Mouse (Mus musculus) CH12.LX (cell line): Measurements from ENCODE around the gene Cs. TPM values are rescaled to one million over a fixed set of nuclear protein-coding genes. Genes with fewer than 3 reads are reported as not detected.

ENCODE experiments used
- DNase-seq: peaks from one replicate; pipeline ENCODE4 v3.0.0-alpha.2; 2013; ENCODE audit errors: extremely low read depth
- H3K27ac ChIP-seq: 2 replicates; pipeline ENCODE4 v1.5.1; 2012; ENCODE audit warnings: low read depth, mild to moderate bottlenecking, control low read depth, moderate library complexity; ENCODE audit not compliant: insufficient read depth
- H3K27me3 ChIP-seq: replicated peaks from 2 replicates; pipeline ENCODE3; 2012; ENCODE audit warnings: inconsistent platforms
- H3K36me3 ChIP-seq, 2 experiments: replicated peaks in 1 of 2; 2 replicates each; pipeline versions ENCODE3 to v1.6.1; 2012; ENCODE audit warnings: inconsistent platforms in 1 of 2, low read length in 1 of 2, mild to moderate bottlenecking in 1 of 2, mixed read lengths in 1 of 2, moderate library complexity in 1 of 2; ENCODE audit not compliant: control insufficient read depth in 1 of 2, insufficient read depth in 1 of 2
- H3K4me1 ChIP-seq, 2 experiments: 2 replicates each; pipeline ENCODE4 v1.6.1; 2012; ENCODE audit warnings: inconsistent platforms in 1 of 2, moderate library complexity in 1 of 2; ENCODE audit not compliant: insufficient read depth in 2 of 2, control insufficient read depth in 1 of 2
- H3K4me2 ChIP-seq: 2 replicates; pipeline ENCODE4 v1.6.1; 2012; ENCODE audit warnings: low read depth, mild to moderate bottlenecking, control low read depth; ENCODE audit not compliant: poor library complexity, insufficient read depth, severe bottlenecking
- H3K4me3 ChIP-seq, 3 experiments: fragments of 150-350 bp in 1 of 3; sonication (generic) in 1 of 3; replicated peaks in 1 of 3; 2 replicates each; pipeline versions ENCODE3 to v1.5.1; 2011 to 2012; ENCODE audit warnings: low read depth in 2 of 3, low read length in 2 of 3, mild to moderate bottlenecking in 2 of 3, moderate library complexity in 2 of 3, control low read depth in 1 of 3, improper control_type of control experiment in 1 of 3, inconsistent platforms in 1 of 3, mixed read lengths in 1 of 3; ENCODE audit not compliant: poor library complexity in 1 of 3
- H3K79me2 ChIP-seq: replicated peaks from 2 replicates; pipeline ENCODE4 v1.6.1; 2012; ENCODE audit warnings: mild to moderate bottlenecking, moderate library complexity; ENCODE audit not compliant: control insufficient read depth, poor library complexity, insufficient read depth, severe bottlenecking; ENCODE audit errors: extremely low read depth
- H3K9ac ChIP-seq: 2 replicates; pipeline ENCODE4 v1.6.1; 2012; ENCODE audit warnings: low read depth, mild to moderate bottlenecking, control low read depth, moderate library complexity; ENCODE audit not compliant: insufficient read depth
- H3K9me3 ChIP-seq: replicated peaks from 2 replicates; pipeline ENCODE3; 2012; ENCODE audit warnings: low read length, inconsistent platforms, mixed read lengths
- BHLHE40 ChIP-seq: IDR thresholded peaks from 2 replicates; pipeline ENCODE4 v1.6.1; 2011; ENCODE audit warnings: mild to moderate bottlenecking, low read depth, low read length, improper control_type of control experiment
- CTCF ChIP-seq, 2 experiments: IDR thresholded peaks in 1 of 2; conservative IDR thresholded peaks in 1 of 2; 2 replicates each; pipeline ENCODE4 v1.5.1; 2011 to 2012; ENCODE audit warnings: low read depth in 2 of 2, low read length in 2 of 2, improper control_type of control experiment in 1 of 2, inconsistent platforms in 1 of 2, mild to moderate bottlenecking in 1 of 2, moderate library complexity in 1 of 2
- E2F4 ChIP-seq: IDR thresholded peaks from 2 replicates; pipeline ENCODE4 v1.6.1; 2011; ENCODE audit warnings: low read depth, low read length, improper control_type of control experiment; ENCODE audit not compliant: insufficient replicate concordance
- ELF1 ChIP-seq: IDR thresholded peaks from 2 replicates; pipeline ENCODE4 v1.6.1; 2014; ENCODE audit warnings: low read depth, mild to moderate bottlenecking, inconsistent platforms, low read length, improper control_type of control experiment
- EP300 ChIP-seq: IDR thresholded peaks from 2 replicates; pipeline ENCODE4 v1.6.1; 2011; ENCODE audit warnings: low read length, improper control_type of control experiment
- GABPA ChIP-seq: IDR thresholded peaks from 2 replicates; pipeline ENCODE4 v1.6.1; 2012; ENCODE audit warnings: low read depth, low read length, improper control_type of control experiment, inconsistent platforms; ENCODE audit not compliant: insufficient replicate concordance
- HCFC1 ChIP-seq: IDR thresholded peaks from 2 replicates; pipeline ENCODE4 v1.6.1; 2012; ENCODE audit warnings: low read depth, mild to moderate bottlenecking, inconsistent platforms, low read length, improper control_type of control experiment
- MEF2A ChIP-seq: IDR thresholded peaks from 2 replicates; pipeline ENCODE4 v1.6.1; 2014; ENCODE audit warnings: low read depth, mild to moderate bottlenecking, inconsistent platforms, low read length, improper control_type of control experiment, borderline replicate concordance
- MXI1 ChIP-seq: IDR thresholded peaks from 2 replicates; pipeline ENCODE4 v1.6.1; 2011; ENCODE audit warnings: mild to moderate bottlenecking, low read depth, low read length, improper control_type of control experiment
- MYC ChIP-seq: IDR thresholded peaks from 2 replicates; pipeline ENCODE4 v1.6.1; 2011; ENCODE audit warnings: low read depth, mild to moderate bottlenecking, improper control_type of control experiment, low read length
- NRF1 ChIP-seq: IDR thresholded peaks from 2 replicates; pipeline ENCODE4 v1.6.1; 2014; ENCODE audit warnings: low read depth, mild to moderate bottlenecking, inconsistent platforms, low read length, improper control_type of control experiment, moderate library complexity
- PAX5 ChIP-seq: IDR thresholded peaks from 2 replicates; pipeline ENCODE4 v1.6.1; 2012; ENCODE audit warnings: low read length, inconsistent platforms, mixed read lengths
- POLR2A ChIP-seq: IDR thresholded peaks from 2 replicates; pipeline ENCODE4 v1.6.1; 2011; ENCODE audit warnings: low read depth, mild to moderate bottlenecking, improper control_type of control experiment, low read length
- RAD21 ChIP-seq: IDR thresholded peaks from 2 replicates; pipeline ENCODE4 v1.6.1; 2011; ENCODE audit warnings: low read depth, mild to moderate bottlenecking, low read length, improper control_type of control experiment, moderate library complexity
- SIN3A ChIP-seq: IDR thresholded peaks from 2 replicates; pipeline ENCODE4 v1.6.1; 2012; ENCODE audit warnings: low read length, improper control_type of control experiment, inconsistent platforms
- SMC3 ChIP-seq: IDR thresholded peaks from 2 replicates; pipeline ENCODE4 v1.6.1; 2011; ENCODE audit warnings: low read depth, low read length, improper control_type of control experiment
- TCF12 ChIP-seq: IDR thresholded peaks from 2 replicates; pipeline ENCODE4 v1.6.1; 2014; ENCODE audit warnings: low read depth, mild to moderate bottlenecking, inconsistent platforms, low read length, improper control_type of control experiment
- UBTF ChIP-seq: IDR thresholded peaks from 2 replicates; pipeline ENCODE4 v1.6.1; 2012; ENCODE audit warnings: low read depth, mild to moderate bottlenecking, inconsistent platforms, low read length, improper control_type of control experiment, moderate library complexity
- ZNF384 ChIP-seq: IDR thresholded peaks from 2 replicates; pipeline ENCODE4 v1.6.1; 2012; ENCODE audit warnings: low read depth, low read length, improper control_type of control experiment, inconsistent platforms
- dilution Hi-C: fragments of 300-500 bp; cut with MboI; formaldehyde crosslinking; loops from 2 replicates; pipeline ENCODE4 v1.14.3; 2020; ENCODE audit warnings: low sequenced_read_pairs; ENCODE audit not compliant: extremely low pct_unique_long_range_greater_than_20kb, extremely low pct_ligation_motif_present
- in situ Hi-C: fragments of 300-500 bp; cut with MboI; formaldehyde crosslinking; loops from 3 replicates; pipeline ENCODE4 v1.14.3; 2019; ENCODE audit warnings: low sequenced_read_pairs, low pct_ligation_motif_present, low pct_unique_long_range_greater_than_20kb, mixed read lengths
- polyA plus RNA-seq: library from polyadenylated mRNA; unstranded; fragments of >175 nt; gene quantifications from 2 replicates; pipeline ENCODE4 v1.2.1, GENCODE M21; 2012; ENCODE audit warnings: low read depth; ENCODE audit not compliant: insufficient read length
- total RNA-seq, 2 experiments: library from RNA; depleted of rRNA; stranded (reverse); fragments of 300-350 nt in 1 of 2; fragments of >200 nt in 1 of 2; gene quantifications; 2 replicates each; pipeline ENCODE4 v1.2.3; 2012 to 2014

Cs gene
- total and polyA plus RNA-seq, 3 experiments, result 131 to 240 (median 145) TPM

DNA sequence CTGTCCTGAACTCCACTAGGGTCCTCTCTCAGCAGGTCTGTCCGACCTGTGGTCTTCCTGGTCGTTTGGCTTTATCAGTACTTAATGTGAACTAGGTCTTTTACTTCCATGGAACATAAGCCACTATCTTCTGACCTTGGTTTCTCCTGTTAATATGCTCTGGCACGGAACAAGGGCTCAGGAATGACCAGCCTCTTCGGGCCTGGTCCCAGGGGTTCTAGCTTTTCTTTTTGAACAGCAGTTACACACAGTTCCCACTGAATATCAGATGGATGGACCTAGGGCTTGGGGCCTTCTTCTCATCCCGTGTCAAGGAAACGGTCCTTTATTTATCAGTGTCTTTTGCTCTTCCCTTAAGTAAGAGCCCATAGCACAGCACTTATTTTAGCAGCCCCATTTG lies 24.3 kb downstream of the Cs start (continued):
- TF ChIP-seq BHLHE40, result no peak
- no peak for TF ChIP-seq PAX5
- TF ChIP-seq CTCF (conservative IDR thresholded peaks at IDR 0.05 in 1 of 2, IDR thresholded peaks at IDR 0.05 in 1 of 2; ENCODE audit: low read depth in 2 of 2, low read length in 2 of 2), result no peak

GRCm38 (mm10) chr10:128362568-128362967 lies 25.0 kb downstream of the Cs start:
- peak; percentile 35 for DNase-seq
- peaks cover 61 to 82% of the 10 kb centered on the region in 2 experiments for H3K36me3 ChIP-seq
- in situ Hi-C loops, result no loop called here
- TF ChIP-seq GABPA (no peak), RAD21 (peak; percentile 15), MXI1 (no peak), UBTF (no peak), EP300 (no peak), POLR2A (no peak), PAX5 (no peak), SIN3A (no peak), ELF1 (no peak), NRF1 (no peak), CTCF (conservative IDR thresholded peaks at IDR 0.05 in 1 of 2, IDR thresholded peaks at IDR 0.05 in 1 of 2; ENCODE audit: low read depth in 2 of 2, low read length in 2 of 2) (peak; percentile 33 to 61), SMC3 (peak; percentile 42), TCF12 (no peak)
- TF ChIP-seq, all 38 proteins: peak for 3
- peaks cover 2 to 8% of the 10 kb centered on the region in 2 experiments; a peak in 3 of 4 replicates for H3K4me1 ChIP-seq
- no peaks in the 10 kb centered on the region; the same call in 1 of the 2 replicates for H3K79me2 ChIP-seq
- no peak overlapping the region for H3K4me2 ChIP-seq
- no peaks in the 10 kb centered on the region for H3K9me3 ChIP-seq
- no peak overlapping the region for H3K4me3 ChIP-seq
- no peaks in the 10 kb centered on the region for H3K27me3 ChIP-seq
- no peak overlapping the region for H3K9ac ChIP-seq
- dilution Hi-C loops, result no loop called here
- no peak overlapping the region for H3K27ac ChIP-seq

- dilution Hi-C loops, result no loop called here
- Histone ChIP-seq H3K36me3 (peaks cover 17 to 30% of the 10 kb centered on the region in 2 experiments), H3K4me1 (peaks cover 3 to 16% of the 10 kb centered on the region in 2 experiments; a peak in 3 of 4 replicates), H3K4me2 (peak overlapping the region; percentile 73), H3K4me3 (peak overlapping the region; percentile 68 to 93 (median 80)), H3K27ac (peak overlapping the region; percentile 99), H3K27me3 (no peaks in the 10 kb centered on the region), H3K79me2 (no peaks in the 10 kb centered on the region), H3K9ac (peak overlapping the region; percentile 77), H3K9me3 (no peaks in the 10 kb centered on the region)
- no peak for DNase-seq
- TF ChIP-seq MEF2A (no peak), RAD21 (no peak), UBTF (no peak), PAX5 (no peak), MYC (no peak), SIN3A (no peak), TCF12 (no peak), ZNF384 (no peak), E2F4 (no peak), HCFC1 (no peak)
- in situ Hi-C loops, result no loop called here
Observed at GRCm38 (mm10) chr10:128367899-128368401, 30.4 kb downstream of the Cs start.
